Mouse (Mus musculus) c-Kit-positive CD71-negative TER-119-negative erythroid progenitor cells, embryonic 14.5 days (primary cell): Measurements from ENCODE around the gene Olfr1140.

Source experiments
- DNase-seq: peaks from one replicate; pipeline ENCODE4 v3.0.0-alpha.2; 2013; ENCODE audit warnings: low read depth

The Olfr1140 gene

GRCm38 (mm10) chr2:87743452-87743851 is at the start of gene Olfr1140:
TSS of gene Olfr1140 (plus strand) at chr2:87743752.
- DNase-seq: no peak

- no peak for DNase-seq
Observed at GRCm38 (mm10) chr2:87693847-87694246, 49.7 kb upstream of the Olfr1140 start, which contains the start of gene Olfr1136. TSS of gene Olfr1136 (minus strand) at chr2:87693947.

- DNase-seq: no peak
Observed at GRCm38 (mm10) chr2:87713079-87713478, 30.5 kb upstream of the Olfr1140 start, which contains the start of gene Olfr1137. TSS of gene Olfr1137 (minus strand) at chr2:87713179.

- DNase-seq: no peak
Observed at GRCm38 (mm10) chr2:87739878-87740277, 3.7 kb upstream of the Olfr1140 start, which contains the start of gene Olfr1138. TSS of gene Olfr1138 (minus strand) at chr2:87739978.

- no peak for DNase-seq
Observed at GRCm38 (mm10) chr2:87753891-87754290, 10.3 kb downstream of the Olfr1140 start, which contains the start of gene Olfr1141. TSS of gene Olfr1141 (minus strand) at chr2:87753991.

- DNase-seq: no peak
Observed at GRCm38 (mm10) chr2:87776143-87776542, 32.6 kb downstream of the Olfr1140 start.

GRCm38 (mm10) chr2:87779183-87779582 is 35.6 kb downstream of the Olfr1140 start, which contains the start of gene Olfr152:
TSS of gene Olfr152 (plus strand) at chr2:87779483.
- DNase-seq: no peak
